Mouse (Mus musculus) megakaryocyte, embryonic 14.5 days (primary cell): Measurements from ENCODE around the gene Lrtm1. TPM values are rescaled to one million over a fixed set of nuclear protein-coding genes. Genes with fewer than 3 reads are reported as not detected.

Experiments
- H3K27me3 ChIP-seq: replicated peaks from 2 replicates; pipeline ENCODE3; 2012; ENCODE audit warnings: inconsistent platforms
- H3K36me3 ChIP-seq: replicated peaks from 2 replicates; pipeline ENCODE3; 2012; ENCODE audit warnings: low read length, inconsistent platforms, mixed read lengths
- H3K4me1 ChIP-seq: 2 replicates; pipeline ENCODE4 v1.6.1; 2012; ENCODE audit warnings: inconsistent platforms
- H3K4me3 ChIP-seq: replicated peaks from 2 replicates; pipeline ENCODE3; 2012; ENCODE audit warnings: moderate library complexity, mild to moderate bottlenecking, inconsistent platforms
- H3K9me3 ChIP-seq: 2 replicates; pipeline ENCODE4 v1.6.1; 2012; ENCODE audit warnings: inconsistent platforms
- FLI1 ChIP-seq: IDR thresholded peaks from 2 replicates; pipeline ENCODE4 v1.6.1; 2012; ENCODE audit warnings: low read length, inconsistent platforms, mixed read lengths
- GATA1 ChIP-seq: IDR thresholded peaks from 3 replicates; pipeline ENCODE4 v1.6.1; 2012; ENCODE audit warnings: mixed read lengths, low read length, inconsistent platforms, borderline replicate concordance
- polyA plus RNA-seq: library from polyadenylated mRNA; stranded (reverse); fragments of >175 nt; gene quantifications from 2 replicates; pipeline ENCODE4 v1.2.3, GENCODE M21; 2012; ENCODE audit warnings: low replicate concordance; ENCODE audit not compliant: insufficient read depth

The Lrtm1 gene
- polyA plus RNA-seq, 1 experiment = not detected

DNA sequence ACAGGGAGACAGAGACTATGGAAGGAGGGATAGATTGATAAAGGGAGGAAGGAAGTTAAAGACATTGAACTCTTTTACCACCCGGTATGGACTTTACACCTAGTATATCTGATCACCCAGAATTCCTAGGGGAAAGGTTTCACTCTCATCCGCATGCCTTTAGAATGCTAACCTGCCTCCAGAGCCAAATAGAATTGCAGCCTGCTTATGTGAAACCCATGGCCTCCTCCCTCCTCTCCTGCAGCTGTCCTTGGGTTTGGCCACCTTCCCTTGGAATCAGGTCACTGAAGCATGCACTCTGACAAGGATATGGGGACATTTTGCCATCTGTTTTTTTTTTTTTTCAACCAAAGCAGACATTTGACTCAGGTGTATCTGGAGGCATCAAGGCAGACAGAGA lies 3.3 kb upstream of the Lrtm1 start:
- peaks cover 22% of the 10 kb centered on the region for H3K9me3 ChIP-seq

DNA sequence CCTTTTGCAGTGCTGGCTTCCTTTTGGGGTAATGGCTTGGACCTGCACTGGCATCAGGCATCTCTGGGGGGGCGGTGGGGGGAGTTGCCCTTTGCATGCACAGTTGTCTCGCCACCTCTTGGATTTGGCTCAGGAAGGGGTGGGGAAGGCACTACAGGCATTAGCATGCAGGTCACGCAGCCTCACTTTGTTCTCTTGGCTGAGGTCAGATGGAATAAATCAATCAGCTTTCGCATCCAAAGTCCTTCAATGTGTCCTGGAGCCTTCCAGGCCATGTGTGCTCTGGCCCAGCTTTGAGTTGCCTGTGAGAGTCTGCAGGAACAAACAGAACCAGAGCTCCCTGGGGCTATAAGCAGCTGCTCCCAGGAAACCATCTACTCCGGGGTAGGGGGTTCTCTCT lies 2.1 kb upstream of the Lrtm1 start:
- no peaks in the 10 kb centered on the region for H3K36me3 ChIP-seq
- peaks cover 16% of the 10 kb centered on the region for H3K9me3 ChIP-seq
- H3K4me3 ChIP-seq = no peak overlapping the region
- H3K4me1 ChIP-seq = no peaks in the 10 kb centered on the region
- TF ChIP-seq GATA1 = no peak
- no peak for TF ChIP-seq FLI1
- H3K27me3 ChIP-seq = no peaks in the 10 kb centered on the region

More for the DNA sequence above, 3.3 kb upstream of the Lrtm1 start:
- no peak overlapping the region for H3K4me3 ChIP-seq
- no peaks in the 10 kb centered on the region for H3K4me1 ChIP-seq
- TF ChIP-seq GATA1 (no peak), FLI1 (no peak)
- no peaks in the 10 kb centered on the region for H3K36me3 ChIP-seq
- no peaks in the 10 kb centered on the region for H3K27me3 ChIP-seq

DNA sequence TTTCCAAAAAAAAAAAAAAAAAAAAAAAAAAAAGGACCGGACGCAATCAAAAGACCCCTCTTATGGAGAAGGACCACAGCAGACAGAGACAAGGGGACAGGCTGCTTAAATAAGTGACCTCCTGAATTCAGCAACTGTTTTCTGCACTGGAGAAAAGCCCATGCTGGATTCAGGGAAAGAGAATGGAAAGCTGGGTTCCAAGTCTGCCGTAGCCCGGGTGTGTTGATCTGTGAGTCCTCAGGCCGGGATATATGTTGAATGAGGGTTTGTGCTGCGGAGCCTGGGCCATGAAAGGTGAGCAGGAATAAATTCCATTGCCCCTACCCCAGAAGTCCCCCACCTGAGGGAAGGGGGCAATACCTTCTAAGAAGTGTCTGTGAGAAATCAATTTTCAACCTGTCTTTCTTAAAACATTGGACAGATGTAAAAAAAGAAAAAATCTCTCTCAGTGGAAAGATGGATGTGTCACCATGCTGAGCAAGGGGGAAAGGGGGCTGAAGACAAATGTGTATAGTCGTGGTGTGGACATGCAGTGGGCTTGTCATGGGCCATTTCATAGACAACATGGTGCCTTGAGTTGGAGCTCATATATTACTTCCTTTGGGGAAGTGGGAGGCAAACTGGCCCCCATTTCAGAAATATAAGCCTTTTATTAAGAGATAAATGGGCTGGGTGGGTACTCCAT lies 450 bp downstream of the Lrtm1 start:
- no peaks in the 10 kb centered on the region for H3K36me3 ChIP-seq
- no peak overlapping the region for H3K4me3 ChIP-seq
- H3K4me1 ChIP-seq = no peaks in the 10 kb centered on the region
- H3K9me3 ChIP-seq = peaks cover 25% of the 10 kb centered on the region
- no peak for TF ChIP-seq FLI1
- TF ChIP-seq GATA1 = no peak
- H3K27me3 ChIP-seq = no peaks in the 10 kb centered on the region

DNA sequence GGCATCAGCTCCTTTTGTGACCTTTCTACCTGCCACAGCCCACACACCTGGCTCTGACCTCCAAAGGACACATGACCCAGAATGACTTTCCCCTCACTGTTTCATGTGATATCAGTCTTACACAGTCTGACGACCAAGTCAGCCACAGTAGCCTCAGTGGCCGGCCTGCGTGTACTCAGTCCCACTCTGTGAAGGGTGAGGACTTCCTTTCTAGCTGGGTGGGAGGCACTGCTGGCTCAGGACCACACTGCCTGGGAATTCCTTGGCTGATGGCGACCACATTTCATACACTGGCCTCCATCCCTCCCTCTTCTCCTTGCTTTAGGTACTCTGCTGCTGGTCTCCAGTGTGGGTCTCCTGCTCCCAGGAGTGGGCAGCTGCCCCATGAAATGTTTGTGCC lies 3.3 kb downstream of the Lrtm1 start:
- H3K36me3 ChIP-seq = no peaks in the 10 kb centered on the region
- H3K4me3 ChIP-seq = peak overlapping the region; percentile 8
- no peaks in the 10 kb centered on the region for H3K4me1 ChIP-seq
- peaks cover 34% of the 10 kb centered on the region for H3K9me3 ChIP-seq
- no peak for TF ChIP-seq GATA1
- no peak for TF ChIP-seq FLI1
- H3K27me3 ChIP-seq = no peaks in the 10 kb centered on the region

DNA sequence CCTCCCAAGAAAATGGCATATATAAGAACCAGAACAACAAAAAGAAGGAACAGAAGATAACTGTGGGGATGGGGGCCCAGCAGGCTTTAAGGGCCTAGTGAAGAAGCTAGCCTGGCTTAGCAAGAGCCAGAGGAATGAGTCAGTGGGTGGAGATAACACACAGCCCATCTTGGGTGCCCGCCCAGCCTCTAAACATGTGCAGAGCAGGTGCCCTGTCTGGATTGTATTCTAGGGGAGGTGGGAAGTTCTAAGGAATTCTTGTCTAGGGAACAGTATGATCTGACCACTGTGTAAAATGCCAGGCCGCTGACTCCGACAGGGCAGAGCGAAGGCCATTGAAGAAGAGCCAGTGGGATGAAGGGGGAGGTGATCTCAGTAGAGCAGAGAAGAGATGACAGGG lies 5.2 kb downstream of the Lrtm1 start:
- H3K36me3 ChIP-seq = no peaks in the 10 kb centered on the region
- no peaks in the 10 kb centered on the region for H3K4me1 ChIP-seq
- no peak overlapping the region for H3K4me3 ChIP-seq
- H3K9me3 ChIP-seq = peaks cover 32% of the 10 kb centered on the region
- TF ChIP-seq FLI1 = no peak
- no peaks in the 10 kb centered on the region for H3K27me3 ChIP-seq

DNA sequence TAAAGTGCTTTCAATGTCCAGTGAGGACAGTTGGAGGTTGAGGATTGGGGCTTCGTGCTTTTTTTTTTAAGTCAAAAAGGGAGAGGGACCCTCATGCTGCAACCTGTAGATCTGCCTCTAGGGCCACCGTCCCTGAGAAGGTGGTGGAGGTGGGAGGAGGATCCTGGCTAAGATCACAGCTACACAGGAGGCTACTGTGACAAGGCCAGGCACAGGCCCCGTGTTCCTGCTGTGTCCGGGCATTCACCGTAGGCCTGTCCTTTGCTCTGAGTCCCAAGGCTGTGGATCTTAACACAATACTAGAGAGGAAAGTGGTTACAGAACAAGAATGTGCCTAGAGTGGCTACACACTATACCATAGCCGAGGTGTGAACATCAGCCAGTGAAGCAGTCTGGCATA lies 7.3 kb downstream of the Lrtm1 start:
- no peak for TF ChIP-seq GATA1
- no peak for TF ChIP-seq FLI1
- H3K9me3 ChIP-seq = peaks cover 43% of the 10 kb centered on the region
- H3K27me3 ChIP-seq = no peaks in the 10 kb centered on the region
- no peaks in the 10 kb centered on the region for H3K36me3 ChIP-seq
- H3K4me1 ChIP-seq = no peaks in the 10 kb centered on the region
- no peak overlapping the region for H3K4me3 ChIP-seq

DNA sequence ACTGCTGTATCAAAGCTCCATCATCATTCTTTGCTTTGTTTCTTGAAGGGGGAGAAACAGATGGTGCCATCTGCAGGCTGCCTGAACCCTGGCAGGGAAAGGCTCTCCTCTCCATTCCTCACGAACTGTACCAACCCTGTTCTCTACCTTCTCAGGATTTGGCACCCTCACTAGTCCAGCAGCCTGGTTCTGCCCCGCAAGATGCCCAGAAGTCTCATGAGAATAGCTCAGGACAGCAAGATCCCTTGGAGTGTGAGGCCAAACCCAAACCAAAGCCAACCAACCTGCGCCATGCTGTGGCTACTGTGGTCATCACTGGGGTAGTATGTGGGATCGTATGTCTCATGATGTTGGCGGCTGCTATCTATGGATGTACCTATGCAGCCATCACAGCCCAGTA lies 9.3 kb downstream of the Lrtm1 start:
- peaks cover 35% of the 10 kb centered on the region for H3K9me3 ChIP-seq
- no peak overlapping the region for H3K4me3 ChIP-seq
- no peaks in the 10 kb centered on the region for H3K36me3 ChIP-seq
- no peaks in the 10 kb centered on the region for H3K4me1 ChIP-seq
- TF ChIP-seq FLI1 (no peak), GATA1 (no peak)
- no peaks in the 10 kb centered on the region for H3K27me3 ChIP-seq

DNA sequence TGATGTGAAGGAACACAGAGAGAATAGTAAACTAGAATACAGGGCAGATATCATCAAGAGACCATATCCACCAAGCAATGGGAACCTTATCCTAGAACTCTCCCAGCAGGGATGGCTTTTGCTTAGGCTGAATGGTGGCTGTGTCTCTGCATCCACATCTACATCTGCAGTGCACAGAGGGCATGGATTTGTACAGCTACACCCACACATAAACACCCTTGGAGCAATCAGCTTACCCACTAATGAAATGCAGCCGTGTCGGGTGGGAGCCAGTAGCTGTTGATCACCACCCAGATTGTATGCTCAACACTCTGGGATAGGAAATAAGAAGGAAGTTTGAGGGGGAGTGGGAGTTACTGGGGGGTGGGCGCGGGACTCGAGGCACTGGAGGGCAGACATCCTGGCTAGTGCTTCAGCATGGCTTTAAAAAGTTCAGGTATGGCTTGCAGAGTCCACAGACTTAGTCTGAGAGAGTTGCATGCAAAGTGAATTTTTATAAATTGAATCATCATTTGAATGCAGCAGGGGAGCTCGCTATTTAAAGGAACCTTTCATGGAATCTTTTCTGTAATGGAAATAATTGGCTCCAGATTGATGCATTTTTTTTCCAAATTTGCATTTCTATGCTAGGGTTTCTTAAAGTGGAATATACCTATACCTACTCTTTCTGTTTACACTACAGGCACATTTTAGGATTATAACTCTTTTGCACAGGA lies 10.5 kb downstream of the Lrtm1 start:
- no peaks in the 10 kb centered on the region for H3K4me1 ChIP-seq
- H3K36me3 ChIP-seq = no peaks in the 10 kb centered on the region
- no peak for TF ChIP-seq FLI1
- no peak for TF ChIP-seq GATA1
- no peak overlapping the region for H3K4me3 ChIP-seq
- no peaks in the 10 kb centered on the region for H3K27me3 ChIP-seq
- H3K9me3 ChIP-seq = peaks cover 30% of the 10 kb centered on the region

DNA sequence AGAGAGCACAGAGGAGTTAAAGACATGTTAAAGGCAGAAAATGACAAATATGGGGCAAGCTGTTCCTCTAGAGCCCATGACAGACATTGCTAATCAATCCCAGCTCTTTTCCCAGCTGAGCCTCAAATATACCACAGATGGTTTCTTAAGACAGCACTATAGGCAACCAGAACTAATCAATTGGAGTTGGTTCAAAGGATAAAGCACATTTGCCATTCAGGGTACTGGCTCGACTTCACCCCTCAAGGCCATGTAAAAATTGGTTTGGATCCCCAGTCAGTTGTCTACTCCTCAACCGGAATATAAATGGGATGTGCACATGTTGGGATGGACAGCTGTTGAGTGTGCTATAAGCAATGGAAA lies 11.1 kb downstream of the Lrtm1 start:
- Histone ChIP-seq H3K4me3 (no peak overlapping the region), H3K36me3 (no peaks in the 10 kb centered on the region), H3K9me3 (peaks cover 28% of the 10 kb centered on the region), H3K4me1 (no peaks in the 10 kb centered on the region), H3K27me3 (no peaks in the 10 kb centered on the region)
- TF ChIP-seq FLI1 (no peak), GATA1 (no peak)

DNA sequence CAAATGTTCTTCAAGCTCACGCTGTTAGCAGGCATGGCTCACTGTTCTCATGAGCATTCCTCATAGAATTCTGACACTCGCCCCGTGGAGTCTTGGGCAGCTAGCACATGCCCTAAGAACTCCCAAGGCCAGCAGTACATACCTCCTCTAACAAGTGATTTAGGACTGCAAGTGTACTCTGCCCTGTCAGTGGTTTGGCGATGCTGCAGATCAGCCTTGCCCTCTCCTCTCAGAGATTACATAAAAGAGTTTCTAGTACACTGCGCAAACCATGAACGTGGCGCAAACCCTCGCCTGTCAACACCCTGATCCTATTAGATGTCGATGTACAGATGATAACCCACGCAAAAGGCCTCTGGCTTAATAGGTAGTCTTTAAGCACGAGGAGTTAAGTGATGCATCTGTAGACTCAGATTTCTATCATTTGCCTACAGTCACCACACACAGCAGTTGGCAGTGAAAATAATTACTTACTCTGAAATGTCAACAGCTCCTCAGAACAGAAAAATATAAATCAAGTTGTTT lies 11.9 kb downstream of the Lrtm1 start:
- Histone ChIP-seq H3K4me3 (no peak overlapping the region), H3K27me3 (no peaks in the 10 kb centered on the region), H3K36me3 (no peaks in the 10 kb centered on the region), H3K9me3 (peaks cover 28% of the 10 kb centered on the region), H3K4me1 (no peaks in the 10 kb centered on the region)
- TF ChIP-seq GATA1 (no peak), FLI1 (no peak)

DNA sequence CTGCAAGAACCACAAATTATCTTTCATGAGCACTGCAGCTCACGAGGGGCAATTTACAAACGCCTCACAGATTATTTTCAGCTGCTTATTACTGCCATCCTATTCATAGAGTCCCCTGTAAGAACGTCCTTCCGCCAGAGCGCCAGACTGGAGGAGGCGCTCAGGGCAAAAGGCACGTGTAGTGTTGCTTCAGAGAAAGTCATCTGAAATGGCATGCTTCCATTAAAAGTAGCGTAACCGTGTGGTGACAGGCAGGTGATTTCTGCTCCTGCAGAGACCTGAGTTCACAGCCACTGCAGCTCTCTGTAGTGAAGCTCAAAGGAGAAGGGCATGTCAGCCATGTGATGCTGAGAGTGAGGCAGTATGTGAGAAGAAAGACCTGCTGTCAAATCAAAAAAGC lies 12.5 kb downstream of the Lrtm1 start:
- TF ChIP-seq GATA1 = no peak
- TF ChIP-seq FLI1 = no peak
- Histone ChIP-seq H3K9me3 (peaks cover 26% of the 10 kb centered on the region), H3K4me3 (no peak overlapping the region), H3K27me3 (no peaks in the 10 kb centered on the region), H3K36me3 (no peaks in the 10 kb centered on the region), H3K4me1 (no peaks in the 10 kb centered on the region)
